Comparison of ENCODE assay signal across 25 mouse cellular contexts in genomic region chr10:80909375-80910162, GRCm38 (mm10). TPM values are rescaled to one million over a fixed set of nuclear protein-coding genes. Genes with fewer than 3 reads are reported as not detected.
DNase-seq lines count a peak whose midpoint lies in the region; TF ChIP-seq lines count a peak whose summit lies in the region.
"Had no signal": no experiment of that assay in that cellular context is flagged by ENCODE, and none has a peak within 500 bp of the region (broad histone marks: within the 10 kb centered on the region; RNA-seq: fewer than 3 reads in every experiment).

No protein-coding gene starts in this region.

- no peak for TF ChIP-seq EP300 in CH12.LX (IDR thresholded peaks at IDR 0.05; ENCODE audit: low read length)

- no peak overlapping the region for H3ac ChIP-seq in myocyte (ENCODE audit: control insufficient read depth, insufficient read length)

- no peak overlapping the region for H3K27ac ChIP-seq in CH12.LX (ENCODE audit: insufficient read depth, low read depth)
- H3K27ac ChIP-seq: embryonic facial prominence, embryonic 15.5 days; heart, adult 2 months; heart, embryonic 10.5 days; heart, embryonic 13.5 days; hindbrain, embryonic 12.5 days; hindbrain, embryonic 15.5 days had no signal

- no peaks in the 10 kb centered on the region for H3K9me3 ChIP-seq in CH12.LX (replicated peaks; ENCODE audit: low read length)
- H3K9me3 ChIP-seq: embryonic facial prominence, embryonic 15.5 days; heart, embryonic 10.5 days; heart, embryonic 13.5 days; hindbrain, embryonic 12.5 days; hindbrain, embryonic 15.5 days had no signal

- in situ Hi-C loops in CH12.LX (cut with MboI; ENCODE audit: low pct_ligation_motif_present, low pct_unique_long_range_greater_than_20kb, low sequenced_read_pairs): no loop called here

- H3K79me2 ChIP-seq in CH12.LX (replicated peaks; ENCODE audit: control insufficient read depth, extremely low read depth, insufficient read depth, poor library complexity, severe bottlenecking) (no peaks in the 10 kb centered on the region), myocyte (ENCODE audit: control insufficient read depth, insufficient read depth) (peaks cover 8% of the 10 kb centered on the region)

- H3K27me3 ChIP-seq in CH12.LX (replicated peaks) (no peaks in the 10 kb centered on the region), myocyte (ENCODE audit: control insufficient read depth, insufficient read depth, insufficient read length) (no peaks in the 10 kb centered on the region)
- H3K27me3 ChIP-seq: embryonic facial prominence, embryonic 15.5 days; heart, embryonic 13.5 days; hindbrain, embryonic 12.5 days; hindbrain, embryonic 15.5 days had no signal

- no peak for TF ChIP-seq RAD21 in CH12.LX (IDR thresholded peaks at IDR 0.05; ENCODE audit: low read depth, low read length)

- H3K4me1 ChIP-seq in CH12.LX (ENCODE audit: control insufficient read depth in 1 of 2, insufficient read depth in 2 of 2): peaks cover 0 to 11% of the 10 kb centered on the region in 2 experiments; a peak in 1 of 4 replicates
- H3K4me1 ChIP-seq: hindbrain, embryonic 12.5 days had no signal

- TF ChIP-seq POLR2A in CH12.LX (IDR thresholded peaks at IDR 0.05; ENCODE audit: low read depth, low read length): no peak
- TF ChIP-seq POLR2A in myocyte (IDR thresholded peaks at IDR 0.05; ENCODE audit: insufficient read length, low read depth): no peak

- dilution Hi-C loops in CH12.LX (cut with MboI; ENCODE audit: extremely low pct_ligation_motif_present, extremely low pct_unique_long_range_greater_than_20kb, low sequenced_read_pairs): no loop called here

- DNase-seq in adrenal gland, postnatal 14 days: peak; percentile 53
- DNase-seq in adrenal gland, postnatal 25 days: no peak
- peak; percentile 58 for DNase-seq in gastrocnemius, postnatal 10 days
- no peak for DNase-seq in gastrocnemius, postnatal 36 days
- DNase-seq in CH12.LX (ENCODE audit: extremely low read depth): no peak
- DNase-seq: cerebellum, adult 8-10 months; cerebellum, postnatal 10 days; cerebellum, postnatal 36 days; embryo, embryonic 11 days; forebrain, postnatal 0 days; heart, adult 2 months; heart, postnatal 14 days; kidney, adult 2 months had no signal

- H3K36me3 ChIP-seq in CH12.LX (replicated peaks in 1 of 2; ENCODE audit: control insufficient read depth in 1 of 2, insufficient read depth in 1 of 2, low read length in 1 of 2) (peaks cover 24 to 92% of the 10 kb centered on the region in 2 experiments), myocyte (ENCODE audit: control insufficient read depth, insufficient read depth) (peaks cover 8% of the 10 kb centered on the region)

- no peak for TF ChIP-seq CTCF in CH12.LX (conservative IDR thresholded peaks at IDR 0.05 in 1 of 2, IDR thresholded peaks at IDR 0.05 in 1 of 2; ENCODE audit: low read depth in 2 of 2, low read length in 2 of 2)

- no peak overlapping the region for H3K4me2 ChIP-seq in CH12.LX (ENCODE audit: insufficient read depth, low read depth, poor library complexity, severe bottlenecking)
- no peak overlapping the region for H3K4me2 ChIP-seq in myocyte (ENCODE audit: low read depth)
- H3K4me2 ChIP-seq: embryonic facial prominence, embryonic 15.5 days; heart, embryonic 13.5 days; hindbrain, embryonic 12.5 days; hindbrain, embryonic 15.5 days had no signal

- no peak overlapping the region for H3K9ac ChIP-seq in CH12.LX (ENCODE audit: insufficient read depth, low read depth)
- H3K9ac ChIP-seq: embryonic facial prominence, embryonic 15.5 days; forebrain, postnatal 0 days; heart, embryonic 13.5 days; hindbrain, embryonic 12.5 days; hindbrain, embryonic 15.5 days had no signal

- H3K4me3 ChIP-seq in CH12.LX (replicated peaks in 1 of 3; ENCODE audit: low read depth in 2 of 3, low read length in 2 of 3, poor library complexity in 1 of 3) (no peak overlapping the region), myocyte (no peak overlapping the region)
- H3K4me3 ChIP-seq: embryonic facial prominence, embryonic 15.5 days; heart, adult 2 months; heart, embryonic 10.5 days; heart, embryonic 13.5 days; hindbrain, embryonic 12.5 days; hindbrain, embryonic 15.5 days had no signal

- intact Hi-C loops in gastrocnemius, postnatal 36 days (cut with DNase I): no loop called here

TF ChIP-seq in CH12.LX, 34 proteins besides CTCF, POLR2A, EP300 and RAD21:
- TF ChIP-seq BHLHE40 (IDR thresholded peaks at IDR 0.05; ENCODE audit: low read depth, low read length) (peak; percentile 30; the same call in 1 of the 2 replicates), SIN3A (IDR thresholded peaks at IDR 0.05; ENCODE audit: low read length) (no peak)

TF ChIP-seq in myocyte, 11 proteins besides CTCF, POLR2A, EP300 and RAD21:
- TF ChIP-seq MYOG (IDR thresholded peaks at IDR 0.05; ENCODE audit: control insufficient read depth in 1 of 3, insufficient read depth in 1 of 3, insufficient read length in 2 of 3, low read depth in 2 of 3) (peak in 2 of 3 experiments; percentile 79 to 95), TCF3 (IDR thresholded peaks at IDR 0.05; ENCODE audit: insufficient read length, low read depth) (peak; percentile 44), E2F4 (IDR thresholded peaks at IDR 0.05; ENCODE audit: insufficient read depth) (no peak), MYOD1 (IDR thresholded peaks at IDR 0.05; ENCODE audit: control insufficient read depth in 1 of 3, insufficient read length in 2 of 3, low read depth in 2 of 3) (peak in 2 of 3 experiments; percentile 76 to 87)
TF ChIP-seq in myocyte: peak in this region for 3.

RNA-seq across cellular contexts. Expression of gene Lmnb2, which starts 8.5 kb away (rescaled TPM):
- total RNA-seq in adrenal gland, postnatal 14 days (2021): 14.9 and 15.8 TPM in 2 replicates
- 14.4 and 15.2 TPM in 2 replicates for total RNA-seq in adrenal gland, postnatal 25 days (2021)
- total RNA-seq in gastrocnemius, postnatal 10 days (2021): 10 to 100 TPM; 24.0 to 28.1 TPM
- 1 to 10 TPM; 2.6 to 3.1 TPM for total RNA-seq in gastrocnemius, postnatal 36 days (2021)
- total RNA-seq in CH12.LX (2012; rRNA removed): 23.6 and 25.8 TPM in 2 replicates
- 22.2 and 23.7 TPM in 2 replicates for total RNA-seq in CH12.LX (2014; rRNA removed)
- polyA plus RNA-seq in CH12.LX (2012; ENCODE audit: insufficient read length, low read depth): 20.7 and 23.6 TPM in 2 replicates
- polyA plus RNA-seq in myocyte (2012; fragmentation: generic; extraction: Trizol): 65.2 TPM

RNA-seq across cellular contexts. Expression of gene Timm13, which starts 8.8 kb away (rescaled TPM):
- 252 and 257 TPM in 2 replicates for total RNA-seq in adrenal gland, postnatal 14 days (2021)
- 188 and 208 TPM in 2 replicates for total RNA-seq in adrenal gland, postnatal 25 days (2021)
- 100 to 1,000 TPM; 113 to 127 TPM for total RNA-seq in gastrocnemius, postnatal 10 days (2021)
- total RNA-seq in gastrocnemius, postnatal 36 days (2021): 100 to 1,000 TPM; 106 to 120 TPM
- total RNA-seq in CH12.LX (2012; rRNA removed): 279 and 313 TPM in 2 replicates
- total RNA-seq in CH12.LX (2014; rRNA removed): 137 and 139 TPM in 2 replicates
- 292 and 344 TPM in 2 replicates for polyA plus RNA-seq in CH12.LX (2012; ENCODE audit: insufficient read length, low read depth)
- 225 TPM for polyA plus RNA-seq in myocyte (2012; fragmentation: generic; extraction: Trizol)

RNA-seq across cellular contexts. Expression of gene Gadd45b, which starts 20.3 kb away (rescaled TPM):
- total RNA-seq in adrenal gland, postnatal 14 days (2021): 29.8 and 91.3 TPM in 2 replicates
- 15.3 and 15.4 TPM in 2 replicates for total RNA-seq in adrenal gland, postnatal 25 days (2021)
- 10 to 100 TPM in 1 of 2 experiments, 1 to 10 TPM in 1; 9.0 to 15.9 TPM for total RNA-seq in gastrocnemius, postnatal 10 days (2021)
- 10 to 100 TPM; 26.7 to 31.7 TPM for total RNA-seq in gastrocnemius, postnatal 36 days (2021)
- total RNA-seq in CH12.LX (2012; rRNA removed): 36.2 and 52.5 TPM in 2 replicates
- 19.3 and 24.4 TPM in 2 replicates for total RNA-seq in CH12.LX (2014; rRNA removed)
- 14.9 and 16.4 TPM in 2 replicates for polyA plus RNA-seq in CH12.LX (2012; ENCODE audit: insufficient read length, low read depth)
- 52.2 TPM for polyA plus RNA-seq in myocyte (2012; fragmentation: generic; extraction: Trizol)

RNA-seq across cellular contexts. Expression of gene Tmprss9, which starts 37.9 kb away (rescaled TPM):
- total RNA-seq in adrenal gland, postnatal 14 days (2021): 0.11 TPM in 1 of 2 replicates, not detected in the other
- not detected in 2 replicates for total RNA-seq in adrenal gland, postnatal 25 days (2021)
- under 1 TPM in 1 of 2 experiments, not detected in 1; 0.07 TPM for total RNA-seq in gastrocnemius, postnatal 10 days (2021)
- total RNA-seq in gastrocnemius, postnatal 36 days (2021): not detected
- total RNA-seq in CH12.LX (2012; rRNA removed) (0.04 TPM in 1 of 2 replicates, not detected in the other), CH12.LX (2014; rRNA removed) (not detected in 2 replicates)
- polyA plus RNA-seq in CH12.LX (2012; ENCODE audit: insufficient read length, low read depth) (0.07 TPM in 1 of 2 replicates, not detected in the other), myocyte (2012; fragmentation: generic; extraction: Trizol) (0.05 TPM)
- total RNA-seq: ES-E14; heart, adult 2 months; heart, postnatal 14 days; hematopoietic stem cell, adult 5-6 weeks had no signal
- polyA plus RNA-seq: activated CD4-positive, CD25-positive, alpha-beta regulatory T cell, adult 4 months; CD4-positive, CD25-positive, alpha-beta regulatory T cell, adult 4 months; heart, embryonic 10.5 days; heart, embryonic 16.5 days; intestine, postnatal 0 days had no signal

RNA-seq across cellular contexts. Expression of gene Sppl2b, which starts 54.5 kb away (rescaled TPM):
- 30.5 and 33.0 TPM in 2 replicates for total RNA-seq in adrenal gland, postnatal 14 days (2021)
- 38.8 and 48.5 TPM in 2 replicates for total RNA-seq in adrenal gland, postnatal 25 days (2021)
- total RNA-seq in gastrocnemius, postnatal 10 days (2021): 10 to 100 TPM; 30.5 to 33.0 TPM
- total RNA-seq in gastrocnemius, postnatal 36 days (2021): 10 to 100 TPM; 13.6 to 17.6 TPM
- total RNA-seq in CH12.LX (2012; rRNA removed) (19.0 and 23.7 TPM in 2 replicates), CH12.LX (2014; rRNA removed) (12.3 and 13.8 TPM in 2 replicates)
- polyA plus RNA-seq in CH12.LX (2012; ENCODE audit: insufficient read length, low read depth) (24.1 and 30.0 TPM in 2 replicates), myocyte (2012; fragmentation: generic; extraction: Trizol) (31.0 TPM)

Comparison
In these comparisons a context has a peak if more than half of its experiments do, and no peak if none do; other contexts are left out.
1. DNase-seq: peak in adrenal gland, postnatal 14 days (single experiment) and gastrocnemius, postnatal 10 days (single experiment); none in adrenal gland, postnatal 25 days (single experiment), gastrocnemius, postnatal 36 days (0 of 2) and CH12.LX (single experiment).